Mouse (Mus musculus) cerebellum, adult 2 months (tissue): ENCODE measurements around the gene Psmd13.

Experiments used
- CTCF ChIP-seq: fragments of 200-500 bp; IDR thresholded peaks from 2 replicates; pipeline ENCODE4 v1.5.1; 2011; ENCODE audit warnings: low read depth, mild to moderate bottlenecking, control low read depth, low read length, moderate library complexity, borderline replicate concordance; ENCODE audit not compliant: insufficient read depth
- POLR2A ChIP-seq: fragments of 200-500 bp; IDR thresholded peaks from 2 replicates; pipeline ENCODE4 v1.6.1; 2011; ENCODE audit warnings: low read length, control low read depth, borderline replicate concordance; ENCODE audit not compliant: insufficient read depth

- TF ChIP-seq POLR2A (no peak), CTCF (no peak)
Measured at GRCm38 (mm10) chr7:140846676-140847075, 35.1 kb upstream of the Psmd13 start.
